In the genomic region with DNA sequence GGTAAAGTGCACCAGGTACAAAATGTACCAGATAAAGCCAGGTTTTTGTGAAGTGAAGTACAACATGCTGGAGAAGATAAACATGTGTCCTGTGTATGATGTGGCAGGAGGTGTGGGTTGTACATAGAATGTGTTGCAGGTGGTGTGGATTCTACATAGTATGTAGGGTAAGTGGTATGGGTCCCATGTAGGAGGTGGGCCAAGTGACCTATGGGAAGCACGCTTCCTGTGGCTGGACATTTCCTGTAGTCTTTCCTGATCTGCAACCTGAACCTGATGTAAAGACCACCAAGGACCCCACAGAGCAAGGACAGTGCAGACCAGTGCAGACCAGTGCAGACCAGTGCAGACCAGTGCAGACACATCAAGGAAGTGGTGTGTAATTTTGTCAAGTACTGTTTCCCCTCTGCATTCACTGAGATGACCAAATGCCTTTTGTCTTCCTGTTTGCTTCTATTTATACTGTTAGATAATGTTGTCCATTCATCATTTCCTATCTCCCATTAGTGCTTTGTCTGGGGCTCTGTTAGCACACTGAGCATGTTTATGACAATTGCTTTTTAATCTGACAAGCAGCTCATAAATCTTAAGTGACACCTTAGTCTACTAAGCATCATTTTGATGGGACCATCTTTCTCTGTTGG, we compare ENCODE assay signal across 19 mouse cellular contexts. TPM values are rescaled to one million over a fixed set of nuclear protein-coding genes. Genes with fewer than 3 reads are reported as not detected.
DNase-seq lines count a peak whose midpoint lies in the region; ATAC-seq and TF ChIP-seq lines count a peak whose summit lies in the region.
"Had no signal": no experiment of that assay in that cellular context is flagged by ENCODE, and none has a peak within 500 bp of the region (broad histone marks: within the 10 kb centered on the region; RNA-seq: fewer than 3 reads in every experiment).

No protein-coding gene starts in this region.

- no peaks in the 10 kb centered on the region for H3K36me3 ChIP-seq in liver, adult 2 months (ENCODE audit: control insufficient read depth, insufficient read depth, low read length)
- H3K36me3 ChIP-seq in liver, embryonic 12.5 days = no peaks in the 10 kb centered on the region
- peaks cover 2% of the 10 kb centered on the region for H3K36me3 ChIP-seq in megakaryocyte, embryonic 14.5 days (replicated peaks; ENCODE audit: low read length)
- H3K36me3 ChIP-seq: embryonic facial prominence, embryonic 15.5 days; limb, embryonic 13.5 days had no signal

- H3K4me3 ChIP-seq in gastrocnemius, adult 2 months = no peak overlapping the region
- H3K4me3 ChIP-seq in liver, adult 2 months (ENCODE audit: insufficient read depth, low read depth, low read length) = no peak overlapping the region
- H3K4me3 ChIP-seq in liver, embryonic 12.5 days = no peak overlapping the region
- peak overlapping the region; percentile 57 for H3K4me3 ChIP-seq in megakaryocyte, embryonic 14.5 days (replicated peaks)
- H3K4me3 ChIP-seq: embryonic facial prominence, embryonic 15.5 days; limb, embryonic 13.5 days had no signal

- H3K9ac ChIP-seq in liver, adult 2 months (ENCODE audit: low read depth, low read length) = no peak overlapping the region
- H3K9ac ChIP-seq in liver, embryonic 12.5 days = no peak overlapping the region
- H3K9ac ChIP-seq: embryonic facial prominence, embryonic 15.5 days; limb, embryonic 13.5 days had no signal

- no peaks in the 10 kb centered on the region for H3K9me3 ChIP-seq in liver, embryonic 12.5 days (replicated peaks)
- H3K9me3 ChIP-seq in megakaryocyte, embryonic 14.5 days = no peaks in the 10 kb centered on the region
- H3K9me3 ChIP-seq: embryonic facial prominence, embryonic 15.5 days; limb, embryonic 13.5 days had no signal

- no peak for DNase-seq in gastrocnemius, adult 2 months
- no peak for DNase-seq in gastrocnemius, adult 18-20 months (ENCODE audit: low spot score)
- DNase-seq in liver, adult 2 months (ENCODE audit: extremely low read depth, low read depth, low spot score) = peak; percentile 18
- DNase-seq in liver = no peak
- no peak for DNase-seq in right cerebral cortex, postnatal 25 days
- DNase-seq in layer of hippocampus, adult 8-10 months (ENCODE audit: low spot score in 2 of 2) = no peak
- DNase-seq: gastrocnemius, postnatal 14 days; layer of hippocampus, postnatal 36 days; thymus, adult 2 months had no signal

- H3K4me1 ChIP-seq in liver, adult 2 months (ENCODE audit: control insufficient read depth, insufficient read depth, low read length) = 0 out of 2 replicates have a peak, but pooled peaks cover 3% of the 10 kb centered on the region
- no peaks in the 10 kb centered on the region; the same call in 1 of the 2 replicates for H3K4me1 ChIP-seq in liver, embryonic 12.5 days
- peaks cover 77% of the 10 kb centered on the region for H3K4me1 ChIP-seq in megakaryocyte, embryonic 14.5 days
- H3K4me1 ChIP-seq: embryonic facial prominence, embryonic 15.5 days; limb, embryonic 13.5 days had no signal

- TF ChIP-seq CTCF in gastrocnemius, adult 2 months (IDR thresholded peaks at IDR 0.05) = no peak
- TF ChIP-seq CTCF in liver, adult 2 months (IDR thresholded peaks at IDR 0.05; ENCODE audit: low read depth, low read length) = no peak

- no peaks in the 10 kb centered on the region for H3K27me3 ChIP-seq in liver, adult 2 months (ENCODE audit: control insufficient read depth, insufficient read depth, low read length)
- no peaks in the 10 kb centered on the region for H3K27me3 ChIP-seq in liver, embryonic 12.5 days (replicated peaks)
- no peaks in the 10 kb centered on the region for H3K27me3 ChIP-seq in megakaryocyte, embryonic 14.5 days (replicated peaks)
- H3K27me3 ChIP-seq: embryonic facial prominence, embryonic 15.5 days; limb, embryonic 13.5 days had no signal

- ATAC-seq in liver, embryonic 12.5 days = peak; percentile 55; the same call in 1 of the 2 replicates
- ATAC-seq: forebrain, embryonic 14.5 days; inflammation-experienced regulatory T-cells, adult 6 months had no signal

- H3K4me2 ChIP-seq in liver, embryonic 12.5 days = no peak overlapping the region
- H3K4me2 ChIP-seq: embryonic facial prominence, embryonic 15.5 days; limb, embryonic 13.5 days had no signal

- H3K79me2 ChIP-seq in liver, adult 2 months (ENCODE audit: control insufficient read depth, insufficient read depth, low read length) = no peaks in the 10 kb centered on the region

- peak overlapping the region; percentile 75 for H3K27ac ChIP-seq in gastrocnemius, adult 2 months
- H3K27ac ChIP-seq in liver, adult 2 months (replicated peaks; ENCODE audit: insufficient read depth, low read depth, low read length) = peak overlapping the region; percentile 42; the same call in 1 of the 2 replicates
- no peak overlapping the region for H3K27ac ChIP-seq in liver, embryonic 12.5 days
- H3K27ac ChIP-seq: embryonic facial prominence, embryonic 15.5 days; limb, embryonic 13.5 days had no signal

- TF ChIP-seq POLR2A in liver, adult 2 months (IDR thresholded peaks at IDR 0.05; ENCODE audit: extremely low read depth, insufficient read depth, low read length) = no peak

- intact Hi-C loops in gastrocnemius, adult 2 months (cut with DNase I) = no loop called here

- 85% methylated on average over 1 of the region's 1 CpGs for WGBS in liver, adult 2 months
- 44% methylated on average over 1 of the region's 1 CpGs for WGBS in liver, embryonic 12.5 days (ENCODE audit: insufficient replicate concordance)

RNA-seq across cellular contexts. Expression of gene Clec2e, which starts 12.4 kb away (rescaled TPM):
- under 1 TPM; 0.11 to 0.23 TPM for total RNA-seq in gastrocnemius, adult 2 months (2021)
- total RNA-seq in gastrocnemius, adult 18-20 months (2021) = under 1 TPM; 0.31 to 0.59 TPM
- not detected in 2 replicates for total RNA-seq in liver, adult 2 months (2014; rRNA removed)
- 0.06 TPM in 1 of 2 replicates, not detected in the other for polyA plus RNA-seq in liver, adult 2 months (2012; rRNA removed)
- not detected in 2 replicates for polyA plus RNA-seq in liver, embryonic 12.5 days (2016; fragmentation: Nextera tagmentation; extraction: Ambion mirVana)
- not detected in 2 replicates for polyA plus RNA-seq in megakaryocyte, embryonic 14.5 days (2012; ENCODE audit: insufficient read depth, low replicate concordance)
- total RNA-seq in layer of hippocampus, adult 8-10 months (2022) = not detected
- total RNA-seq: adrenal gland, postnatal 10 days; layer of hippocampus, postnatal 36 days; midbrain, postnatal 0 days had no signal
- polyA plus RNA-seq: cortical plate, adult 2 months; embryonic facial prominence, embryonic 15.5 days; forebrain, embryonic 14.5 days; inflammation-experienced regulatory T-cells, adult 6 months; limb, embryonic 13.5 days; midbrain, postnatal 0 days; neural tube, embryonic 14.5 days had no signal
